Mouse (Mus musculus) neutrophil, adult 59 days (primary cell): ENCODE results near the gene Aldoc. TPM values are rescaled to one million over a fixed set of nuclear protein-coding genes. Genes with fewer than 3 reads are reported as not detected.

Experiments
- total RNA-seq, 2 experiments: library from RNA; stranded (reverse); gene quantifications; 1 replicate in 1 of 2; 2 replicates in 1 of 2; pipeline ENCODE4 v1.2.4; 2023

Aldoc gene
- total RNA-seq: 1 to 10 TPM; 1.9 to 3.7 TPM

GRCm38 (mm10) chr11:78322860-78323259 lies at the start of gene Aldoc:
Aldoc (plus strand) TSS chr11:78322968.

GRCm38 (mm10) chr11:78290654-78291053 lies 32.1 kb upstream of the Aldoc start, which contains the start of gene BC030499:
BC030499 (plus strand) TSS chr11:78290841.

GRCm38 (mm10) chr11:78301357-78302084 lies 21.2 kb upstream of the Aldoc start, which contains the start of gene Spag5:
Spag5 (plus strand) TSS chr11:78301529.

GRCm38 (mm10) chr11:78327634-78328511 lies 5.1 kb downstream of the Aldoc start, which contains the start of gene Pigs:
Pigs (plus strand) TSS chr11:78328415.

GRCm38 (mm10) chr11:78343381-78344327 lies 20.9 kb downstream of the Aldoc start, which contains the start of gene Unc119:
Unc119 (plus strand) TSS chr11:78343482.

Other genes starting within 250 kb of the Aldoc start
- gene Eral1, start 242.6 kb upstream of the Aldoc start, total RNA-seq: 10 to 100 TPM; 15.0 to 15.1 TPM
- 10 to 100 TPM; 44.3 to 50.4 TPM for gene Fam222b, start 228.3 kb upstream of the Aldoc start, total RNA-seq
- gene Traf4, start 157.4 kb upstream of the Aldoc start, total RNA-seq: 1 to 10 TPM; 2.7 to 6.1 TPM
- 1 to 10 TPM; 3.0 to 5.9 TPM for gene Nek8, start 146.3 kb upstream of the Aldoc start, total RNA-seq
- 1 to 10 TPM; 5.3 to 8.4 TPM for gene Tlcd1, start 146.3 kb upstream of the Aldoc start, total RNA-seq
- 1,000 to 10,000 TPM in 1 of 2 experiments, 100 to 1,000 TPM in 1; 959 to 1,073 TPM for gene Rpl23a, start 139.4 kb upstream of the Aldoc start, total RNA-seq
- 1 to 10 TPM in 1 of 2 experiments, under 1 TPM in 1; 1.00 to 1.3 TPM for gene Rab34, start 134.5 kb upstream of the Aldoc start, total RNA-seq
- gene Proca1, start 129.6 kb upstream of the Aldoc start, total RNA-seq: 1 to 10 TPM; 1.6 to 1.7 TPM
- gene Sdf2, start 77.2 kb upstream of the Aldoc start, total RNA-seq: 10 to 100 TPM; 40.4 to 41.5 TPM
- 10 to 100 TPM; 42.0 to 45.1 TPM for gene Supt6, start 77.0 kb upstream of the Aldoc start, total RNA-seq
- 10 to 100 TPM; 58.8 to 60.0 TPM for gene 2610507B11Rik, start 61.2 kb upstream of the Aldoc start, total RNA-seq
- gene BC030499, start 32.1 kb upstream of the Aldoc start, total RNA-seq: under 1 TPM; 0.22 to 0.49 TPM
- 10 to 100 TPM; 54.9 to 66.0 TPM for gene Spag5, start 21.4 kb upstream of the Aldoc start, total RNA-seq
- 10 to 100 TPM; 33.9 to 37.9 TPM for gene Pigs, start 5.4 kb downstream of the Aldoc start, total RNA-seq
- 100 to 1,000 TPM; 114 to 116 TPM for gene Unc119, start 20.5 kb downstream of the Aldoc start, total RNA-seq
- not detected for gene Foxn1, start 63.6 kb downstream of the Aldoc start, total RNA-seq
- gene Slc13a2, start 99.2 kb downstream of the Aldoc start, total RNA-seq: not detected
- gene Slc46a1, start 142.7 kb downstream of the Aldoc start, total RNA-seq: 1 to 10 TPM in 1 of 2 experiments, under 1 TPM in 1; 0.93 to 2.0 TPM
- gene Sarm1, start 174.8 kb downstream of the Aldoc start, total RNA-seq: under 1 TPM; 0.18 to 0.24 TPM
- gene Vtn, start 176.1 kb downstream of the Aldoc start, total RNA-seq: not detected
- gene Sebox, start 180.5 kb downstream of the Aldoc start, total RNA-seq: not detected
- gene Tmem199, start 189.2 kb downstream of the Aldoc start, total RNA-seq: 10 to 100 TPM in 1 of 2 experiments, 1 to 10 TPM in 1; 9.9 to 11.0 TPM
- 10 to 100 TPM; 20.9 to 21.2 TPM for gene Poldip2, start 189.2 kb downstream of the Aldoc start, total RNA-seq
- gene Tnfaip1, start 213.4 kb downstream of the Aldoc start, total RNA-seq: 1 to 10 TPM; 7.3 to 9.1 TPM
- gene Ift20, start 213.4 kb downstream of the Aldoc start, total RNA-seq: 10 to 100 TPM; 28.5 to 31.8 TPM
- gene Tmem97, start 227.8 kb downstream of the Aldoc start, total RNA-seq: 10 to 100 TPM in 1 of 2 experiments, 1 to 10 TPM in 1; 9.9 to 12.7 TPM